ENCODE assay signal across 16 mouse cellular contexts in the genomic region with DNA sequence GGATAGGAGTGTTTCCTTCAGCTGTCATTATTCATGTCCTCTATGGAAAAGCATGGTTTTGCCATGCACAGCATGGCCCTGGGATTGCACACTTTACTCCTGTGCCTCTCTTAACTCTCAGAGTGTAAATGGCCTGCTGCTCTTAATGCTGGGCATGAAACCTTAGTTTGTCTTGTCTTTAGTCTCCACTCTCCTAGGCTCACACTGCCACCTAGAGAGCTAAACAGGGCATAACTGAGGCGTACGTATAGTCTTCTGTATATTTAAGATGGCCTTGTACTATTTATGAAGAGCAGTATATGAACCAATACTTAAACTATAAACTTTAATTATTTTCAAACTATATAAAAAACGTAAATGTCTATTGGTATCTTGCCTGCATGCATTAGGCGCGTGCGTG.
A peak's percentile ranks its signal among the peaks of the same experiment; 100 is the strongest.
DNase-seq lines count a peak whose midpoint lies in the region; ATAC-seq and TF ChIP-seq lines count a peak whose summit lies in the region.
"Had no signal": no experiment of that assay in that cellular context is flagged by ENCODE, and none has a peak within 500 bp of the region (broad histone marks: within the 10 kb centered on the region; RNA-seq: fewer than 3 reads in every experiment).

No protein-coding gene starts in this region.

- peak; percentile 29 for TF ChIP-seq CTCF in left cerebral cortex, adult 2 months (IDR thresholded peaks at IDR 0.05)

- no peak overlapping the region for H3K4me3 ChIP-seq in left cerebral cortex, adult 2 months

- intact Hi-C loops in left cerebral cortex, adult 2 months (cut with DNase I), result no loop called here
- intact Hi-C loops in left cerebral cortex, postnatal 25 days (cut with DNase I), result no loop called here

- no peak overlapping the region for H3K27ac ChIP-seq in left cerebral cortex, adult 2 months

- 0 out of 2 replicates have a peak, but pooled peaks have one; percentile 36 for ATAC-seq in common myeloid progenitor, adult 5-6 weeks (replicated peaks; ENCODE audit: low read depth, poor library complexity, severe bottlenecking)

- DNase-seq in embryo, embryonic 10.5 days (ENCODE audit: low spot score), result peak; percentile 31
- no peak for DNase-seq in embryo, embryonic 9.5 days (ENCODE audit: extremely low spot score)
- no peak for DNase-seq in left cerebral cortex, adult 2 months (ENCODE audit: extremely low spot score in 1 of 2, low spot score in 2 of 2)
- DNase-seq in left cerebral cortex, postnatal 25 days (ENCODE audit: low spot score in 2 of 2), result no peak
- DNase-seq in 416B (ENCODE audit: low read depth), result peak; percentile 48
- DNase-seq in testis, postnatal 10 days (ENCODE audit: low spot score), result no peak
- DNase-seq in left cerebral cortex, adult 9 months (ENCODE audit: low spot score in 2 of 2), result no peak
- DNase-seq: cerebellum, adult 18-20 months; heart, postnatal 4 days; kidney, adult 11 months; kidney, postnatal 36 days; liver; lung, postnatal 14 days; midbrain, embryonic 14.5 days; right cerebral cortex, postnatal 14 days had no signal

Comparison
In these comparisons a context has a peak if more than half of its experiments do, and no peak if none do; other contexts are left out.
1. DNase-seq: peak in embryo, embryonic 10.5 days (single experiment) and 416B (single experiment); none in embryo, embryonic 9.5 days (single experiment), left cerebral cortex, adult 2 months (0 of 2), left cerebral cortex, postnatal 25 days (0 of 2), testis, postnatal 10 days (single experiment) and left cerebral cortex, adult 9 months (0 of 2).